Mouse (Mus musculus): ENCODE data around the gene Gstm4.
"Not testable (repeated sequence)": the region's sequence is repeated elsewhere in the genome, so short reads cannot be mapped to it uniquely, and the experiment has no call there.

Gstm4 gene

GRCm38 (mm10) chr3:108070295-108071293, 25.9 kb upstream of the Gstm4 start:
- DNase-seq (ENCODE audit: low read depth, low spot score) = no peak

GRCm38 (mm10) chr3:108069231-108069870, 24.7 kb upstream of the Gstm4 start:
- DNase-seq (ENCODE audit: low read depth, low spot score) = no peak

- DNase-seq (ENCODE audit: low read depth, low spot score) = no peak
These were observed 24.1 kb upstream of the Gstm4 start for GRCm38 (mm10) chr3:108068826-108069225.

GRCm38 (mm10) chr3:108067370-108067934, 22.8 kb upstream of the Gstm4 start:
- DNase-seq (ENCODE audit: low read depth, low spot score) = no peak

GRCm38 (mm10) chr3:108065551-108065950, 20.9 kb upstream of the Gstm4 start:
- DNase-seq (ENCODE audit: low read depth, low spot score) = no peak

- no peak for DNase-seq (ENCODE audit: low read depth, low spot score)
These were observed 20.0 kb upstream of the Gstm4 start for GRCm38 (mm10) chr3:108064672-108065071.

GRCm38 (mm10) chr3:108062648-108063047, 18.0 kb upstream of the Gstm4 start:
- DNase-seq (ENCODE audit: low read depth, low spot score) = no peak

GRCm38 (mm10) chr3:108061420-108061819, 16.7 kb upstream of the Gstm4 start:
- DNase-seq (ENCODE audit: low read depth, low spot score) = peak; percentile 67

- DNase-seq (ENCODE audit: low read depth, low spot score) = no peak
These were observed 5.8 kb upstream of the Gstm4 start for GRCm38 (mm10) chr3:108050493-108050892.

GRCm38 (mm10) chr3:108048306-108048705, 3.6 kb upstream of the Gstm4 start:
- no peak for DNase-seq (ENCODE audit: low read depth, low spot score)

- no peak for DNase-seq (ENCODE audit: low read depth, low spot score)
These were observed 2.4 kb upstream of the Gstm4 start for GRCm38 (mm10) chr3:108046944-108047655.

GRCm38 (mm10) chr3:108033156-108033555, 11.5 kb downstream of the Gstm4 start:
- DNase-seq (ENCODE audit: low read depth, low spot score) = no peak

GRCm38 (mm10) chr3:108032113-108032512, 12.6 kb downstream of the Gstm4 start:
- DNase-seq (ENCODE audit: low read depth, low spot score) = no peak

GRCm38 (mm10) chr3:108028641-108029365, 15.9 kb downstream of the Gstm4 start:
- no peak for DNase-seq (ENCODE audit: low read depth, low spot score)

- no peak for DNase-seq (ENCODE audit: low read depth, low spot score)
These were observed 18.1 kb downstream of the Gstm4 start for GRCm38 (mm10) chr3:108026597-108026996.

- DNase-seq (ENCODE audit: low read depth, low spot score) = no peak
These were observed 18.6 kb downstream of the Gstm4 start for GRCm38 (mm10) chr3:108026049-108026448.

- no peak for DNase-seq (ENCODE audit: low read depth, low spot score)
These were observed 19.4 kb downstream of the Gstm4 start for GRCm38 (mm10) chr3:108025318-108025717.

- no peak for DNase-seq (ENCODE audit: low read depth, low spot score)
These were observed 22.0 kb downstream of the Gstm4 start for GRCm38 (mm10) chr3:108022650-108023049.

- not testable (repeated sequence) for DNase-seq (ENCODE audit: low read depth, low spot score)
These were observed 24.2 kb downstream of the Gstm4 start for GRCm38 (mm10) chr3:108020351-108021022.

- not testable (repeated sequence) for DNase-seq (ENCODE audit: low read depth, low spot score)
These were observed 25.5 kb downstream of the Gstm4 start for GRCm38 (mm10) chr3:108019226-108019625.

Measured in brain, embryonic 18.5 days (tissue).